Mouse (Mus musculus) left cerebral cortex, adult 2 months (tissue): Measurements from ENCODE around the gene Zer1. TPM values are rescaled to one million over a fixed set of nuclear protein-coding genes. Genes with fewer than 3 reads are reported as not detected.

ENCODE experiments used
- DNase-seq, 2 experiments: peaks; one replicate each; pipeline ENCODE4 v3.0.0; 2021 to 2022; ENCODE audit warnings: low spot score in 2 of 2, mixed read lengths in 1 of 2; ENCODE audit errors: extremely low spot score in 1 of 2
- H3K27ac ChIP-seq: fragments of 200-600 bp; 2 replicates; pipeline ENCODE4 v1.8.1; 2022
- H3K4me3 ChIP-seq: fragments of 200-600 bp; 2 replicates; pipeline ENCODE4 v1.8.1; 2022
- CTCF ChIP-seq: fragments of 200-600 bp; IDR thresholded peaks from 2 replicates; pipeline ENCODE4 v1.8.1; 2022; ENCODE audit warnings: antibody characterized with exemption, mild to moderate bottlenecking, moderate library complexity
- intact Hi-C: fragments of 180-260 bp; cut with DNase I; formaldehyde crosslinking; loops from one replicate; pipeline ENCODE4 v1.15.1; 2025
- total RNA-seq, 2 experiments: library from RNA; stranded (reverse); gene quantifications; 2 replicates each; pipeline ENCODE4 v1.2.3; 2021

Zer1 gene
- total RNA-seq, 2 experiments from 2014 or later: 163 to 171 TPM

- Histone ChIP-seq H3K27ac (no peak overlapping the region), H3K4me3 (no peak overlapping the region)
- DNase-seq: no peak
These were observed 32.0 kb downstream of the Zer1 start for GRCm38 (mm10) chr2:30092280-30092918.

DNA sequence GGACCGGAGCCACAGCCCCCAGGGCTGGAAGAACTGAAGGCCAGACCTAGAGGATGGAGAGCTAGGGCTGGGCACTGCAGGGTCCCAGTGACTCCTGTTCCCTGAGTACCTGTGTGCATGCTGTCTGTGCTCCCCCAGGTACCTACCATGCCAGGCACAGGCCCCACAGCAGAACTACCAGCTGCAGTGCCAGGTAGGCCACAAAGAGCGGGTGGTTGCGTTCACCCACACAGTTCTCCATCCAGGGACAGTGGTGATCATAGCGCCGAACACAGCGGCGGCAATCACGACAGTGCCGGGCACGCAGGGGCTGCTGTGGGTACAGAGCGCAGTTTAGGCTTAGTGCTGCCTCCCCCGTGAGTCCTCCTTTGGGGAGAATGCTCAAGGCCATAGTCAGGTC lies 32.9 kb downstream of the Zer1 start:
- Histone ChIP-seq H3K27ac (no peak overlapping the region), H3K4me3 (no peak overlapping the region)
- no peak for DNase-seq
- TF ChIP-seq CTCF: no peak
- intact Hi-C loops: no loop called here

More at GRCm38 (mm10) chr2:30092280-30092918, 32.0 kb downstream of the Zer1 start:
- TF ChIP-seq CTCF: no peak
- intact Hi-C loops: no loop called here

GRCm38 (mm10) chr2:30087310-30087709 lies 37.1 kb downstream of the Zer1 start:
- DNase-seq: no peak
- TF ChIP-seq CTCF: no peak; the same call in 1 of the 2 replicates

GRCm38 (mm10) chr2:30084632-30085031 lies 39.8 kb downstream of the Zer1 start:
- DNase-seq: no peak
- no peak for TF ChIP-seq CTCF
- Histone ChIP-seq H3K4me3 (no peak overlapping the region), H3K27ac (no peak overlapping the region)
- intact Hi-C loops: no loop called here

More at GRCm38 (mm10) chr2:30087310-30087709, 37.1 kb downstream of the Zer1 start:
- intact Hi-C loops: no loop called here
- Histone ChIP-seq H3K27ac (no peak overlapping the region), H3K4me3 (no peak overlapping the region)

GRCm38 (mm10) chr2:30084113-30084512 lies 40.3 kb downstream of the Zer1 start:
- intact Hi-C loops: no loop called here
- no peak for TF ChIP-seq CTCF
- Histone ChIP-seq H3K4me3 (no peak overlapping the region), H3K27ac (no peak overlapping the region)
- DNase-seq: no peak

- H3K27ac ChIP-seq: no peak overlapping the region
- intact Hi-C loops: no loop called here
- TF ChIP-seq CTCF: no peak
- no peak overlapping the region for H3K4me3 ChIP-seq
- no peak for DNase-seq
These were observed 44.1 kb downstream of the Zer1 start for GRCm38 (mm10) chr2:30080181-30080800.

DNA sequence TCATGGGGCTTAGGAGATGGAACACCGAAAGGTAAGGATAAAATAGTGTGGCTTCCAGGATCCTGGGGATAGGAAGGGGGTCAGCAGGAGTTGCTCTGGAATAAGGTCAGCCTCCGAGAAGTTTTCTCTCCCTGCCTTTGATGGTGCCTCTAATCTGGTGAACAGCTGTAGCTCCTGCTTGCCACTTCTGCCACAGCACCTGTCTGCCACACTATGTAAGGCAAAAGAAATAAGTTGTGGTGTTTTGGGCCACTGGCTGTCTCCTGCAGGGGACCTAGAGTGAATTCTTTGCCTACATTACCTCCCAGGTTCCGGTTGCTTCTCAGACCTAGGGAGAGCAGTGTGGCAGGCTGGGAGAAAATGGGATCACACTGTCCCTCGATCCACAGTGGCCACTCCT lies 45.6 kb downstream of the Zer1 start:
- TF ChIP-seq CTCF: no peak
- Histone ChIP-seq H3K27ac (peak overlapping the region; percentile 15; the same call in 1 of the 2 replicates), H3K4me3 (no peak overlapping the region)
- no peak for DNase-seq
- intact Hi-C loops: no loop called here

DNA sequence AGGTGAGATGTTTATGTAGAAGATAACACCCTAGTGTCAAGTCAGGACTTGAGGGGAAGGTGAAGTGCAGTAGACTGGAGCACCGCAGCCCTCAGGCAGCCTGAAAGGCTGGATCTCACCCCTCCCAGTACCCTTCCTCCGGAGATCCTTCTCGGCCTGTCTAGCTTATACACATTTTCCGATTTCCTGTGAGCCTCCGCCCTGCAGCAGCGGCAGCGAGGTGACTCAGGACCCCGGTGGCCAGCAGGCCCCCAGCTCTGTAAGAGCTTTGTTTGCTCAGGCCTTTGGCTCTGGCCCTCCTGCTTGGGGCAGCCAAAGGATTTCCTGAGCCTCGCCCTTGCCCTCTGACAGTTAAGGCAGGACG lies 46.1 kb downstream of the Zer1 start:
- intact Hi-C loops: no loop called here
- Histone ChIP-seq H3K4me3 (no peak overlapping the region; the same call in 1 of the 2 replicates), H3K27ac (peak overlapping the region; percentile 53; the same call in 1 of the 2 replicates)
- no peak for TF ChIP-seq CTCF
- no peak for DNase-seq

DNA sequence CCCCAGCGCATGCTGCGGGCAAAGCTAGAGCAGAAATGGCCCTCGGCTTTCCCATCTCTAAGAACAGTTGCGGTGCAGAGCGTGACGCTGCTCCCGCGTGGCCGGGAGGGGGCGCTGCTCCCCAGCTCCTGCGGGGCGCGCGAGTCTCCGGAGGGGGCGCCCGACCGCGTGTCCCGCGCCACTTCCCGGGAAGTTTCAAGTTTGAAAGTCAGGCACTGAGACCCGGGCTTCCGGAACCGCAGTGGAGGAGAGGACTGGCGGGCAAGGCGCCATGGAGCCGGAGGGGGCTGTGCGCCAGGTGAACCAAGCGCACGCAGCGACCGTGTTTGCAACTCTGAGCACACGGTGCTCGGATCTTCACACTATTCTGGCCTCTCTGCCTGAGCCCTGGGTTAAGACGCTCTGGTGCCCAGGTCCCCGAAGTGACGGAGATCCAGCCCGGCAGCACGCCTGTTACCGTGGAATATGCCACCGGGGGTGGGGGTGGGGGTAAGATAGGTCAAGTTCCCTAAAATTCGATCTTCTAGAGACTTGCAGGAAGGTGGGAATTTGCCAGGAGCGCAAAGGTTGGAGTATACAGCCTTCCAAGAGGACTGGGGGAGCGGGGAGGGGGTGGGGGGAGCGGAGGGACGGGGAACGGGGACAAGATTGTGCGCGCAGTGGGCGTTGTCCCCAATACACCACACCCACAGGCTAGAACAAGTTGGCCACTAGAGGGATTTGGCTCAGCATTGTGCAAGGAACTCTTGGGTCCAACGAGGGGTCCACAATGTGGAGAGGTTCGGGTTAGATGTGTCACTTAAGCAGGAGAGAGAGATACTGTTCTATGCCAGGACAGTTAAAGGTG lies 46.7 kb downstream of the Zer1 start, which contains the start of gene Pkn3:
Gene Pkn3 (plus strand): TSS at position 183 of the 847 bp plus-strand sequence.
- Histone ChIP-seq H3K27ac (peak within 1 kb of the TSS; percentile 53; the same call in 1 of the 2 replicates), H3K4me3 (peak within 1 kb of the TSS; percentile 39)
- peak; percentile 76 to 80 for DNase-seq
- TF ChIP-seq CTCF: peak; percentile 49
- intact Hi-C loops: loop anchor here (1.0 to 2.0 kb wide), 2 partner anchors 19 to 85 kb away; no protein-coding TSS in a partner anchor

DNA sequence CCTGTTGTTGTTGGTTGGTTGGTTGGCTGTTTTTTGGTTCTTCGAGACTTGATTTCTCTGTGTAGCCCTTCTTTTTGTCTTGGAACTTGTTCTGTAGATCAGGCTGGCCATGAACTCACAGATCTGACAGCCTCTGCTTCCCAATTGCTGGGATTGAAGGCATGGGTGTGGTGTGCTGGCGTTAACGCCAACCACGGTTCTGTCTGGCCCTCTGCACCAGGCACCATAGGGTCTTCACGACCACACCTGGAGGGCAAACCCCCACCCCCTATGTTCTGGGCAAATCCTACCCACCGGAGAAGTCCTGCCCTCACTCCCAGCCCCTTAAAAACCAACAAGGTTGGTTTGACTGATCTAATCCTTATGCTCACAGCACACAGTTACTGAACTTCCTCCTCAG lies 47.4 kb downstream of the Zer1 start:
- no peak for DNase-seq
- no peak overlapping the region; the same call in 1 of the 2 replicates for H3K4me3 ChIP-seq
- H3K27ac ChIP-seq: no peak overlapping the region
- no peak for TF ChIP-seq CTCF
- intact Hi-C loops: loop anchor here (1.0 to 2.0 kb wide), 2 partner anchors 20 to 85 kb away; no protein-coding TSS in a partner anchor

DNA sequence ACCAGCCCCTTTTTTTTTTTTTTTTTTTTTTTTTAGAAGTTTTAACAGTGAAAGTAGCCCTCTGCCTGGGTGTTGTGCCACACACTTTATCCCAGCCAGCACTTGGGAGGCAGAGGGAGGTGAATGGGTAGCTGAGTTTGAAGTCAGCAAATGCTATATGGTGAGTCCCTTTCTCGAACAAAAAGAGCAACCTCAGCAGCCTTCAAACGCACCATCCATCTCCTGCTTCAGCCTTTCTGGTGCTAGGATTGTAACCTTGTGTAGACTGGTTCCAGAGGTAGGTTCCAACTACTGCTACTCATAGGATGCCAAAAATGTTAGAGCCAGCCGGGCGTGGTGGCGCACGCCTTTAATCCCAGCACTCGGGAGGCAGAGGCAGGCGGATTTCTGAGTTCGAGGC lies 47.9 kb downstream of the Zer1 start:
- TF ChIP-seq CTCF: no peak
- no peak for DNase-seq
- Histone ChIP-seq H3K4me3 (no peak overlapping the region), H3K27ac (no peak overlapping the region)
- intact Hi-C loops: loop anchor here (2.0 kb wide), 1 partner anchor 20 kb away; no protein-coding TSS in a partner anchor

DNA sequence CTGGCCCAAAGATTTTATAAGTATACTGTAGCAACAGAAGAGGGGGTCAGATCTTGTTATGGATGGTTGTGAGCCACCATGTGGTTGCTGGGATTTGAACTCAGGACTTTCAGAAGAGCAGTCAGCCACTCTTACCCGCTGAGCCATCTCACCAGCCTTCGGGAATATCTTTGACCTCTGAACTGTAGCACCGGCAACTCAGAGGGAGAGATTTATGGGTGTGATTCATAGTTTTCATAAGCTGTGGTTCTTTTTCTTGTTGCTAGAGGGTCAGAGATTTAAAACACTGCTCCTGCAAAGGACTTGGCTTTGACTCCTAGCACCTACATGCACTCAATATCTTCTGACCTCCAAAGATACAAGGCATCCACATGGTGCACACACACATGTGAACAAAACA lies 48.8 kb downstream of the Zer1 start:
- intact Hi-C loops: loop anchor here (2.0 kb wide), 1 partner anchor 21 kb away; no protein-coding TSS in a partner anchor
- Histone ChIP-seq H3K27ac (no peak overlapping the region), H3K4me3 (no peak overlapping the region)
- no peak for TF ChIP-seq CTCF
- DNase-seq: no peak
